Mouse (Mus musculus) megakaryocyte progenitor cell, adult 5-6 weeks (primary cell): ENCODE measurements around the gene Insl3. TPM values are rescaled to one million over a fixed set of nuclear protein-coding genes. Genes with fewer than 3 reads are reported as not detected.
A peak's percentile ranks its signal among the peaks of the same experiment; 100 is the strongest.

Source experiments
- ATAC-seq: replicated peaks from 2 replicates; pipeline ENCODE4 v1.8.0; 2016; ENCODE audit warnings: mild to moderate bottlenecking, moderate TSS enrichment, inconsistent platforms; ENCODE audit not compliant: poor library complexity
- total RNA-seq, 2 experiments: library from RNA; stranded (forward) in 1 of 2; stranded (reverse) in 1 of 2; fragments of 157-497, 149-512 nt in 1 of 2; fragments of 200-1000 nt in 1 of 2; gene quantifications; 2 replicates each; pipeline versions ENCODE4 v1.2.3 to v1.2.4; 2015 to 2017

Insl3 gene
- 7.1 and 7.2 TPM in 2 replicates for total RNA-seq (2015)
- 1.2 and 1.8 TPM in 2 replicates for total RNA-seq (2017)

- no peak for ATAC-seq
Observed at GRCm38 (mm10) chr8:71689028-71689427, at the start of gene Insl3. Insl3 (plus strand) TSS chr8:71689214.

GRCm38 (mm10) chr8:71639318-71639717 is 49.7 kb upstream of the Insl3 start:
- no peak; the same call in 1 of the 2 replicates for ATAC-seq

- no peak for ATAC-seq
Observed at GRCm38 (mm10) chr8:71645510-71645909, 43.5 kb upstream of the Insl3 start.

GRCm38 (mm10) chr8:71654600-71654999 is 34.4 kb upstream of the Insl3 start:
- ATAC-seq: peak; percentile 83

- ATAC-seq: peak; percentile 20; the same call in 1 of the 2 replicates
Observed at GRCm38 (mm10) chr8:71657816-71658215, 31.2 kb upstream of the Insl3 start.

- ATAC-seq: 0 out of 2 replicates have a peak, but pooled peaks have one; percentile 7
Observed at GRCm38 (mm10) chr8:71658515-71659049, 30.4 kb upstream of the Insl3 start.

GRCm38 (mm10) chr8:71659751-71660150 is 29.3 kb upstream of the Insl3 start:
- no peak for ATAC-seq

GRCm38 (mm10) chr8:71660325-71661120 is 28.5 kb upstream of the Insl3 start:
- peak; percentile 69 for ATAC-seq

GRCm38 (mm10) chr8:71665331-71666130 is 23.5 kb upstream of the Insl3 start:
- ATAC-seq: peak; percentile 74

GRCm38 (mm10) chr8:71666855-71667254 is 22.2 kb upstream of the Insl3 start:
- no peak for ATAC-seq

GRCm38 (mm10) chr8:71667256-71667655 is 21.8 kb upstream of the Insl3 start:
- no peak for ATAC-seq

GRCm38 (mm10) chr8:71668220-71668975 is 20.6 kb upstream of the Insl3 start:
- ATAC-seq: peak; percentile 29

GRCm38 (mm10) chr8:71670198-71670597 is 18.8 kb upstream of the Insl3 start:
- no peak for ATAC-seq

- ATAC-seq: peak; percentile 10
Observed at GRCm38 (mm10) chr8:71670621-71671548, 18.1 kb upstream of the Insl3 start.

- ATAC-seq: peak; percentile 79
Observed at GRCm38 (mm10) chr8:71671549-71671965, 17.5 kb upstream of the Insl3 start, which contains the start of gene Unc13a. Unc13a (minus strand) TSS chr8:71671757.

GRCm38 (mm10) chr8:71672168-71672735 is 16.8 kb upstream of the Insl3 start:
- ATAC-seq: no peak

- no peak for ATAC-seq
Observed at GRCm38 (mm10) chr8:71674071-71674470, 14.9 kb upstream of the Insl3 start.

GRCm38 (mm10) chr8:71675456-71676019 is 13.5 kb upstream of the Insl3 start:
- ATAC-seq: no peak
